Mouse (Mus musculus): ENCODE data around the gene Pnpla6. TPM values are rescaled to one million over a fixed set of nuclear protein-coding genes. Genes with fewer than 3 reads are reported as not detected.
"Not testable (repeated sequence)": the region's sequence is repeated elsewhere in the genome, so short reads cannot be mapped to it uniquely, and the experiment has no call there.

The Pnpla6 gene
- polyA plus RNA-seq, 1 experiment from 2014 or later = 19.0 TPM

DNA sequence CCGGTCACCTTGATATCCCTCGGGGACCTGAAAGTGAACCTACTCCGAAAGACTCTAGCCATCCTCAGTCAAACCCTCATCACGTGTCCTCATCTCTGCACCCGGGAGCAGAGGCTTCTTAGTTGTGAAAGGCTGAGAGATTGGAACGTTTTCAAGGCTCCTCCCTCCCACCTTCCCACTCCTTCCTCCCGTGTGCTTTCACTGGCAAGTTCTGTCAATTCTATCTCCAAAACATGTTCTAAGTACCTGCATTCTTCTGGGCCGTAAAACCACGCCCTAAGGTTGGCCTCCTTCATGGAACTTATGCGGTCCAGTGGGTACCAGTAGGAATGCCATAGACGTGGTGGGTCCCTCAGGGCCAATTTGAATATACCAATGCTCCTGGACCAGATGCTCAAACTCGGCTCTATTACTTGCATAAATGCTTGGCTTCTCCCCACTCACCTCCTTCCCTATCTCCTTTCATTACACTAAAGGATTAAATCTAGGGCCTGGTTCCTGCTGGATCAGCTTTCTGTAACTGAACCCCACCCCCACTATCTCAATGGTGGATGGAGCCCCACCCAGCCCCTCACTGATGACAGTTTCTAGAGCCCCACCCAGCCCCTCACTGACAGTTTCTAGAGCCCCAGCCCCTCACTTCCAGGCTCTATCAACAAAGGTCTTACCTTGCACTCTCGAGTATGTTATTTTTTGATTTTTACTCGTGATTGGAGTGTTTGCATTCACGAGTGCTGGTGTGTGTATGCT lies 61.2 kb downstream of the Pnpla6 start:
- Histone ChIP-seq H3K4me3 (ENCODE audit: low read depth, low read length) (no peak overlapping the region), H3K9ac (replicated peaks; ENCODE audit: low read depth) (no peak overlapping the region), H3K36me3 (ENCODE audit: insufficient read depth, low read length) (no peaks in the 10 kb centered on the region), H3K9me3 (ENCODE audit: low read length) (no peaks in the 10 kb centered on the region), H3K4me1 (ENCODE audit: insufficient read depth, low read depth, low read length) (no peaks in the 10 kb centered on the region), H3K27ac (ENCODE audit: low read length) (no peak overlapping the region), H3K4me2 (replicated peaks; ENCODE audit: low read depth, low read length) (no peak overlapping the region), H3K27me3 (replicated peaks; ENCODE audit: insufficient read depth, low read length) (no peaks in the 10 kb centered on the region)
- TF ChIP-seq EP300 (IDR thresholded peaks at IDR 0.05) (no peak), CTCF (IDR thresholded peaks at IDR 0.05) (no peak)
- ATAC-seq = 0 out of 2 replicates have a peak, but pooled peaks have one; percentile 38
- DNase-seq (ENCODE audit: low spot score) = peak; percentile 26
- 53% methylated on average over 15 of the region's 15 CpGs for WGBS

DNA sequence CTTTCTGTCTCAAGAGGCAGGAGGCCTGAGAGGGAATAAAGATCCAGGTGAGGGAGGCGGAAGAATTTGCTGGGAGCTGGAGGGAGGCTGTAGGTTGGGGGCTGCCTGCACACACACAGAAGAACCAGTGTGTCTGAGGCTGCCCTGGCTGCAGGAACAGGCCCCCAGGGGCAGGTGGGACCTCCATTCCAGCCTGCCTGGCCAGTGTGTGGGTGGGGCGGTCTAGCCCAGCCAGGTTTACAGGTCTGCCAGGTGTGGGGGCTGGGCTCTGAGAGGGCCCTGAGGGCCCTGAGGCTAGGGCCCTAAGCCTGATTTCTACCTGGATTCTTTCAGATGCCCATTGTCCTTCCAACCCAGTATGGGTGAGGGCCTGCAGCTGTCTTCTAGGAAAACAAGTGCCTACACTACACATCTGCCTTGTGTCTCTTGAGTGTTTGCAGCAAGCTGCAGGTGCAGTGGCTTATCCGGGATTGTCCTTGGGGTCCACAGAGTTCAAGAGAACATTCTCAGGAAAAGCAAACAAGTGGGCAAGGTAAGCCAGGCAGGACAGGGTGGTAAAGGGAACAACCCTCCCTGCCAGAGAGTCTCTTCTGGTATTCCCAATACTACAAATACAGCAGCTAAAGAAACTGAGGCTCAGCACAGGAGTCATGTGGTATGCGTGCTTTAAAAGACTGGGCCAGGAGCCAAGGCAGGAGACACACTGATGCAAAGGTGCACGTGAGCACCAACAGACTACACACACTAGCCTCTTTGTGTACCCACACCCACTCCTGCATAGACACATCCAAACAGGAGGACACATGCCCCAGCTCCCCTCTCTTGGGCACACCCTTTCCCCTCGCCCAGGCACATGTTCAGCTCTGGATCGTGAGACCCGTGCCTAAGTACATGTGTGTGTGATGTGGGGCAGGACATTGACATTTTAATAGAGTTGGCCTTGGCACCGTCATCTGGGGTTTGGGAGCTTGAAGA lies 64.5 kb downstream of the Pnpla6 start:
- ATAC-seq (no peak), DNase-seq (ENCODE audit: low spot score) (no peak)
- no peaks in the 10 kb centered on the region for H3K27me3 ChIP-seq (replicated peaks; ENCODE audit: insufficient read depth, low read length)
- no peak overlapping the region for H3K9ac ChIP-seq (replicated peaks; ENCODE audit: low read depth)
- H3K4me1 ChIP-seq (ENCODE audit: insufficient read depth, low read depth, low read length) = no peaks in the 10 kb centered on the region
- no peak overlapping the region for H3K4me3 ChIP-seq (ENCODE audit: low read depth, low read length)
- TF ChIP-seq CTCF (IDR thresholded peaks at IDR 0.05) = no peak
- no peak for TF ChIP-seq EP300 (IDR thresholded peaks at IDR 0.05)
- WGBS = 58% methylated on average over 9 of the region's 9 CpGs
- no peaks in the 10 kb centered on the region for H3K9me3 ChIP-seq (ENCODE audit: low read length)
- no peaks in the 10 kb centered on the region for H3K36me3 ChIP-seq (ENCODE audit: insufficient read depth, low read length)
- no peak overlapping the region for H3K4me2 ChIP-seq (replicated peaks; ENCODE audit: low read depth, low read length)
- H3K27ac ChIP-seq (ENCODE audit: low read length) = no peak overlapping the region

DNA sequence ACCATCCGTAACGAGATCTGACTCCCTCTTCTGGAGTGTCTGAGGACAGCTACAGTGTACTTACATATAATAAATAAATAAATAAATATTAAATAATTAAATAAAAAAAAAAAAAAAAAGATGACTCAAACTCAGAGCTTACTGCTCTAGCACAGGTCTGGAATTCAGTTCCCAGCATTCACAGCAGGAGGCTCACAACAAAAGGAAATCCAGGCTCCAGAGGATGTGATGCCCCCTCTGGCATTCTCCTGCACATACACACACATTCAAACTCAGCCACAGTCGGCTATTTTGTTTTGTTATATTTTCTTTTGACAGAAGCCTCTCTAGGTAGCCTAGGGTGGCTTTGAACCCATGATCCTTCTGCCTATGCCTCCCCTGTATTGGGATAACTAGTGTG lies 66.8 kb downstream of the Pnpla6 start:
- ATAC-seq = not testable (repeated sequence)

GRCm38 (mm10) chr8:3586452-3586851 lies 71.3 kb downstream of the Pnpla6 start:
- no peaks in the 10 kb centered on the region for H3K36me3 ChIP-seq (ENCODE audit: insufficient read depth, low read length)
- H3K4me3 ChIP-seq (ENCODE audit: low read depth, low read length) = no peak overlapping the region
- no peaks in the 10 kb centered on the region for H3K9me3 ChIP-seq (ENCODE audit: low read length)
- H3K4me2 ChIP-seq (replicated peaks; ENCODE audit: low read depth, low read length) = no peak overlapping the region
- WGBS = 76% methylated on average over 2 of the region's 2 CpGs
- DNase-seq (ENCODE audit: low spot score) = no peak
- H3K27me3 ChIP-seq (replicated peaks; ENCODE audit: insufficient read depth, low read length) = peaks cover 5% of the 10 kb centered on the region; the same call in 1 of the 2 replicates
- no peak overlapping the region for H3K9ac ChIP-seq (replicated peaks; ENCODE audit: low read depth)
- TF ChIP-seq EP300 (IDR thresholded peaks at IDR 0.05) = no peak
- TF ChIP-seq CTCF (IDR thresholded peaks at IDR 0.05) = no peak
- no peak overlapping the region for H3K27ac ChIP-seq (ENCODE audit: low read length)
- no peak for ATAC-seq
- no peaks in the 10 kb centered on the region for H3K4me1 ChIP-seq (ENCODE audit: insufficient read depth, low read depth, low read length)

More for the DNA sequence above, 66.8 kb downstream of the Pnpla6 start:
- not testable (repeated sequence) for H3K9ac ChIP-seq (replicated peaks; ENCODE audit: low read depth); H3K9me3 ChIP-seq (ENCODE audit: low read length); DNase-seq (ENCODE audit: low spot score); H3K4me3 ChIP-seq (ENCODE audit: low read depth, low read length); H3K36me3 ChIP-seq (ENCODE audit: insufficient read depth, low read length); H3K27ac ChIP-seq (ENCODE audit: low read length); H3K4me2 ChIP-seq (replicated peaks; ENCODE audit: low read depth, low read length); H3K4me1 ChIP-seq (ENCODE audit: insufficient read depth, low read depth, low read length); H3K27me3 ChIP-seq (replicated peaks; ENCODE audit: insufficient read depth, low read length)
- 90% methylated on average over 1 of the region's 3 CpGs for WGBS

DNA sequence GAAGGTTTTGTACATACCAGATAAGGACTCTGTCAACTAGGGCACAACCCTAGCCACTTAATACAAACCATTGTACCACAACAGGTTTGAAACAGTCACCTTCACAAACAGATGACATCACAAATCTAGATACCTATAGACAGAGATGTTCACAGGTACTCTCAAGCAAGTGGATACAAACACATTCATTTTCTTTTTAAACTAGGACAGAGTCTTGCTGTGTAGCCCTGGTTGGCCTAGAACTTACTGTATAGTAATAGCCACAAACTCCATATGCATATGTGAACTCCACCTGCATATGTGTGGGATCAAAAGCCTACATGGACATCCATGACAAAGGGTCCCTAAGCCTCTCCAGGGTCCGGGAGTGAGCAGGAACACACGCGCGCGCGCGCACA lies 71.8 kb downstream of the Pnpla6 start, which contains the start of gene Camsap3:
Camsap3 (plus strand) TSS at position 301 of the 398 bp plus-strand sequence.
- 0% methylated on average over 4 of the region's 7 CpGs for WGBS
- Histone ChIP-seq H3K4me1 (ENCODE audit: insufficient read depth, low read depth, low read length) (no peaks in the 10 kb centered on the region), H3K9me3 (ENCODE audit: low read length) (no peaks in the 10 kb centered on the region), H3K4me2 (replicated peaks; ENCODE audit: low read depth, low read length) (peak within 1 kb of the TSS; percentile 85), H3K27me3 (replicated peaks; ENCODE audit: insufficient read depth, low read length) (peaks cover 5% of the 10 kb centered on the region; the same call in 1 of the 2 replicates), H3K9ac (replicated peaks; ENCODE audit: low read depth) (peak within 1 kb of the TSS; percentile 51), H3K4me3 (ENCODE audit: low read depth, low read length) (peak within 1 kb of the TSS; percentile 62), H3K27ac (ENCODE audit: low read length) (peak within 1 kb of the TSS; percentile 77), H3K36me3 (ENCODE audit: insufficient read depth, low read length) (no peaks in the 10 kb centered on the region)
- DNase-seq (ENCODE audit: low spot score) (no peak), ATAC-seq (no peak)
- no peak for TF ChIP-seq CTCF (IDR thresholded peaks at IDR 0.05)
- TF ChIP-seq EP300 (IDR thresholded peaks at IDR 0.05) = no peak

All from lung, postnatal 0 days (tissue).